Mouse (Mus musculus) frontal cortex, adult 2 months (tissue): Measurements from ENCODE around the gene Tgfb3. TPM values are rescaled to one million over a fixed set of nuclear protein-coding genes. Genes with fewer than 3 reads are reported as not detected.

ENCODE experiments used
- DNase-seq, 2 experiments: peaks; one replicate each; pipeline ENCODE4 v3.0.0; 2022; ENCODE audit warnings: low spot score in 1 of 2; ENCODE audit errors: extremely low spot score in 1 of 2
- polyA plus RNA-seq: library from polyadenylated mRNA; depleted of rRNA; stranded (reverse); fragments of >200 nt; gene quantifications from 2 replicates; pipeline ENCODE4 v1.2.3, GENCODE M21; 2012; rRNA removed

Gene Tgfb3
- 15.3 and 16.6 TPM in 2 replicates for polyA plus RNA-seq

GRCm38 (mm10) chr12:86078553-86079201 lies at the start of gene Tgfb3:
TSS of gene Tgfb3 (minus strand) at chr12:86079041.
- peak in 1 of 2 experiments; percentile 63 for DNase-seq

- no peak for DNase-seq
Measured at GRCm38 (mm10) chr12:86128122-86128521, 49.3 kb upstream of the Tgfb3 start.

GRCm38 (mm10) chr12:86124016-86124415 lies 45.2 kb upstream of the Tgfb3 start:
- DNase-seq, result no peak

GRCm38 (mm10) chr12:86116295-86116835 lies 37.5 kb upstream of the Tgfb3 start:
- DNase-seq, result no peak

GRCm38 (mm10) chr12:86110637-86111036 lies 31.8 kb upstream of the Tgfb3 start:
- DNase-seq, result no peak

- DNase-seq, result no peak
Measured at GRCm38 (mm10) chr12:86109531-86109930, 30.7 kb upstream of the Tgfb3 start.

GRCm38 (mm10) chr12:86107645-86108044 lies 28.8 kb upstream of the Tgfb3 start:
- no peak for DNase-seq

- DNase-seq, result no peak
Measured at GRCm38 (mm10) chr12:86106086-86106485, 27.2 kb upstream of the Tgfb3 start.

- no peak for DNase-seq
Measured at GRCm38 (mm10) chr12:86105546-86105945, 26.7 kb upstream of the Tgfb3 start.

GRCm38 (mm10) chr12:86104297-86104696 lies 25.5 kb upstream of the Tgfb3 start:
- DNase-seq, result no peak

GRCm38 (mm10) chr12:86103852-86104251 lies 25.0 kb upstream of the Tgfb3 start:
- no peak for DNase-seq

- DNase-seq, result no peak
Measured at GRCm38 (mm10) chr12:86103391-86103790, 24.6 kb upstream of the Tgfb3 start.

- no peak for DNase-seq
Measured at GRCm38 (mm10) chr12:86102686-86103085, 23.8 kb upstream of the Tgfb3 start.

- no peak for DNase-seq
Measured at GRCm38 (mm10) chr12:86100711-86101110, 21.9 kb upstream of the Tgfb3 start.

- no peak for DNase-seq
Measured at GRCm38 (mm10) chr12:86097781-86098180, 18.9 kb upstream of the Tgfb3 start.

- no peak for DNase-seq
Measured at GRCm38 (mm10) chr12:86095806-86096205, 17.0 kb upstream of the Tgfb3 start.

GRCm38 (mm10) chr12:86094075-86094474 lies 15.2 kb upstream of the Tgfb3 start:
- no peak for DNase-seq

GRCm38 (mm10) chr12:86091601-86092132 lies 12.8 kb upstream of the Tgfb3 start:
- DNase-seq, result no peak

GRCm38 (mm10) chr12:86090764-86091163 lies 11.9 kb upstream of the Tgfb3 start:
- no peak for DNase-seq

- DNase-seq, result no peak
Measured at GRCm38 (mm10) chr12:86088042-86088441, 9.2 kb upstream of the Tgfb3 start.

GRCm38 (mm10) chr12:86086550-86086949 lies 7.7 kb upstream of the Tgfb3 start:
- DNase-seq, result peak in 1 of 2 experiments; percentile 46

- DNase-seq, result peak; percentile 73 to 79
Measured at GRCm38 (mm10) chr12:86085873-86086272, 7.0 kb upstream of the Tgfb3 start.
